Mouse (Mus musculus): ENCODE measurements around the gene Napsa. TPM values are rescaled to one million over a fixed set of nuclear protein-coding genes. Genes with fewer than 3 reads are reported as not detected.

The Napsa gene
- polyA plus RNA-seq, 1 experiment: not detected

DNA sequence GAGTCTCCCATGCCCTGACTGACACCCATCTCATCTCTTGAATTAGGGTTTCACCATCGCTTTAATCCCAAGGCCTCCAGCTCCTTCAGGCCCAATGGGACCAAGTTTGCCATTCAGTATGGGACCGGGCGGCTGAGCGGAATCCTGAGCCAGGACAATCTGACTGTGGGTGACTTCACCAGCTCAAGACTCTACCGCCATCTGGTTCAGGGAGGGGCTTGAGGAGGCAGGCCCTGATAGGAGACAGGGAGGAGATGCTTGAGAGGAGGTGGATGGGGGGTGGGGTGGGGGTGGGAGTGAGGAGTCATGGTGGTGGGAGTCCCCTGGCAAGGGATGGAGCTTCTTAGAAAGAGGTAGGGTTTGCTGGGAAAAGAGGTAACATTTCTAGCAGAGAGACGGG is 9.5 kb downstream of the Napsa start:
- WGBS: 84% methylated on average over 6 of the region's 6 CpGs
- no peak for TF ChIP-seq POLR2A (IDR thresholded peaks at IDR 0.05; ENCODE audit: insufficient read depth, low read depth, low read length)
- TF ChIP-seq CTCF (IDR thresholded peaks at IDR 0.05; ENCODE audit: insufficient read depth, low read depth, low read length): no peak
- H3K4me3 ChIP-seq (ENCODE audit: insufficient read depth, low read depth, low read length): no peak overlapping the region
- H3K4me1 ChIP-seq (ENCODE audit: control insufficient read depth, insufficient read depth, low read length): peaks cover 8% of the 10 kb centered on the region
- no peak overlapping the region for H3K27ac ChIP-seq (ENCODE audit: insufficient read depth, low read depth, low read length)

- Histone ChIP-seq H3K4me3 (ENCODE audit: insufficient read depth, low read depth, low read length) (no peak overlapping the region), H3K4me1 (ENCODE audit: control insufficient read depth, insufficient read depth, low read length) (peaks cover 12% of the 10 kb centered on the region), H3K27ac (ENCODE audit: insufficient read depth, low read depth, low read length) (no peak overlapping the region)
- 77% methylated on average over 5 of the region's 5 CpGs for WGBS
- TF ChIP-seq CTCF (IDR thresholded peaks at IDR 0.05; ENCODE audit: insufficient read depth, low read depth, low read length): no peak
- no peak for TF ChIP-seq POLR2A (IDR thresholded peaks at IDR 0.05; ENCODE audit: insufficient read depth, low read depth, low read length)
Observed at GRCm38 (mm10) chr7:44582709-44583108, 10.5 kb downstream of the Napsa start.

GRCm38 (mm10) chr7:44583146-44583545 is 11.0 kb downstream of the Napsa start:
- no peak overlapping the region for H3K4me3 ChIP-seq (ENCODE audit: insufficient read depth, low read depth, low read length)
- peaks cover 15% of the 10 kb centered on the region for H3K4me1 ChIP-seq (ENCODE audit: control insufficient read depth, insufficient read depth, low read length)
- TF ChIP-seq CTCF (IDR thresholded peaks at IDR 0.05; ENCODE audit: insufficient read depth, low read depth, low read length) (no peak), POLR2A (IDR thresholded peaks at IDR 0.05; ENCODE audit: insufficient read depth, low read depth, low read length) (no peak)
- H3K27ac ChIP-seq (ENCODE audit: insufficient read depth, low read depth, low read length): no peak overlapping the region
- WGBS: 93% methylated on average over 1 of the region's 1 CpGs

GRCm38 (mm10) chr7:44584265-44584804 is 12.2 kb downstream of the Napsa start:
- Histone ChIP-seq H3K27ac (ENCODE audit: insufficient read depth, low read depth, low read length) (no peak overlapping the region), H3K4me3 (ENCODE audit: insufficient read depth, low read depth, low read length) (no peak overlapping the region), H3K4me1 (ENCODE audit: control insufficient read depth, insufficient read depth, low read length) (peaks cover 25% of the 10 kb centered on the region)
- no peak for TF ChIP-seq CTCF (IDR thresholded peaks at IDR 0.05; ENCODE audit: insufficient read depth, low read depth, low read length)
- TF ChIP-seq POLR2A (IDR thresholded peaks at IDR 0.05; ENCODE audit: insufficient read depth, low read depth, low read length): no peak
- WGBS: 87% methylated on average over 4 of the region's 4 CpGs

DNA sequence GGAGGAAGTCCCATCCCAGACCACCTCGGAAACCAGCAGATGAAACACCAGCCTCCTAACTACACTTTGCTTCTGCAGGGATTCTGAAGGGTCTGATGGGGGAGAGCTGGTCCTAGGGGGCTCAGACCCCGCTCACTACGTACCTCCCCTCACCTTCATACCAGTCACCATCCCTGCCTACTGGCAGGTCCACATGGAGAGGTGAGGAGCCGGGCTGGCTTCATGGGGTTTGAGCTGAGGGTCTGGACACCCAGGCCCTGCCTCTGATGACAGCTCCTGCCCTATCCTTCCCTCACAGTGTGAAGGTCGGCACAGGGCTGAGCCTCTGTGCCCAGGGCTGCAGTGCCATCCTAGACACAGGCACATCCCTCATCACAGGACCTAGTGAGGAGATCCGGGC is 12.7 kb downstream of the Napsa start:
- TF ChIP-seq POLR2A (IDR thresholded peaks at IDR 0.05; ENCODE audit: insufficient read depth, low read depth, low read length) (no peak), CTCF (IDR thresholded peaks at IDR 0.05; ENCODE audit: insufficient read depth, low read depth, low read length) (no peak)
- WGBS: 92% methylated on average over 6 of the region's 6 CpGs
- Histone ChIP-seq H3K4me1 (ENCODE audit: control insufficient read depth, insufficient read depth, low read length) (peaks cover 31% of the 10 kb centered on the region), H3K27ac (ENCODE audit: insufficient read depth, low read depth, low read length) (no peak overlapping the region), H3K4me3 (ENCODE audit: insufficient read depth, low read depth, low read length) (no peak overlapping the region)

DNA sequence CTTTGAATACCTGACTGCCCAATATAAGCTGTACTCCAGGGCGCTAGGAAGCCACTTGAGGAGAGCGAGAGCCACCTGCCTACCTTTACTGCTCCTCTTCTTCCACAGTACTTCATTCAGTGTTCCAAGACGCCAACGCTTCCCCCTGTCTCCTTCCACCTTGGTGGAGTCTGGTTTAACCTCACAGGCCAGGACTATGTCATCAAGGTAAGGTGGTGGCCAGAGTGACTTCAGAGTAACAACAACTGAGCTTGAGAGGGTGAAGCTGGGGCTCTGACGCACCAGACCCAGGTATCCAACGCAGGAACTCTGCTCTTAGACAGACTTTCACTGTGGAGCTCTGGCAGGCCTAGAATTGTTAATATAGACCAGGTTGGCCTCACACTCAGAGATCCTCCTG is 13.4 kb downstream of the Napsa start:
- H3K27ac ChIP-seq (ENCODE audit: insufficient read depth, low read depth, low read length): no peak overlapping the region
- no peak for TF ChIP-seq CTCF (IDR thresholded peaks at IDR 0.05; ENCODE audit: insufficient read depth, low read depth, low read length)
- no peak for TF ChIP-seq POLR2A (IDR thresholded peaks at IDR 0.05; ENCODE audit: insufficient read depth, low read depth, low read length)
- H3K4me3 ChIP-seq (ENCODE audit: insufficient read depth, low read depth, low read length): no peak overlapping the region
- H3K4me1 ChIP-seq (ENCODE audit: control insufficient read depth, insufficient read depth, low read length): peaks cover 33% of the 10 kb centered on the region
- WGBS: 97% methylated on average over 6 of the region's 6 CpGs

DNA sequence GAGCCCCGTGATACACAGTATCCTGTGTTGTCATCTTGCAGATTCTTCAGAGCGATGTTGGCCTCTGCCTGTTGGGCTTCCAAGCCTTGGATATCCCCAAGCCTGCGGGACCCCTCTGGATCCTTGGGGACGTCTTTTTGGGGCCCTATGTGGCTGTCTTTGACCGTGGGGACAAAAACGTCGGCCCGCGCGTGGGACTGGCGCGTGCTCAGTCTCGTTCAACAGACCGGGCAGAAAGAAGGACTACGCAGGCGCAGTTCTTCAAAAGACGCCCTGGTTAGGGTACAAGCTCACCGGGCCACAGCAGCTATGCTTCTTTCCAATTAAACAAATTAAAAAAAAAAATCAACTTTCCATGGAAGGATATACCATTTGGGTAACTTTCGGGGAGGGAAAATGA is 14.3 kb downstream of the Napsa start:
- H3K4me3 ChIP-seq (ENCODE audit: insufficient read depth, low read depth, low read length): peak overlapping the region; percentile 90
- H3K27ac ChIP-seq (ENCODE audit: insufficient read depth, low read depth, low read length): peak overlapping the region; percentile 96
- WGBS: 6% methylated on average over 19 of the region's 19 CpGs
- peaks cover 33% of the 10 kb centered on the region for H3K4me1 ChIP-seq (ENCODE audit: control insufficient read depth, insufficient read depth, low read length)
- TF ChIP-seq POLR2A (IDR thresholded peaks at IDR 0.05; ENCODE audit: insufficient read depth, low read depth, low read length) (no peak; the same call in none of the 2 replicates), CTCF (IDR thresholded peaks at IDR 0.05; ENCODE audit: insufficient read depth, low read depth, low read length) (no peak)

- H3K4me3 ChIP-seq (ENCODE audit: insufficient read depth, low read depth, low read length): peak overlapping the region; percentile 90
- H3K27ac ChIP-seq (ENCODE audit: insufficient read depth, low read depth, low read length): peak overlapping the region; percentile 96
- peaks cover 36% of the 10 kb centered on the region for H3K4me1 ChIP-seq (ENCODE audit: control insufficient read depth, insufficient read depth, low read length)
- TF ChIP-seq POLR2A (IDR thresholded peaks at IDR 0.05; ENCODE audit: insufficient read depth, low read depth, low read length): no peak
- TF ChIP-seq CTCF (IDR thresholded peaks at IDR 0.05; ENCODE audit: insufficient read depth, low read depth, low read length): no peak
- WGBS: 1% methylated on average over 18 of the region's 18 CpGs
Observed at GRCm38 (mm10) chr7:44586930-44587329, 14.8 kb downstream of the Napsa start.

- 26% methylated on average over 6 of the region's 6 CpGs for WGBS
Observed at GRCm38 (mm10) chr7:44587676-44588075, 15.5 kb downstream of the Napsa start.

More at GRCm38 (mm10) chr7:44587676-44588075, 15.5 kb downstream of the Napsa start:
- H3K4me3 ChIP-seq (ENCODE audit: insufficient read depth, low read depth, low read length): peak overlapping the region; percentile 90
- H3K27ac ChIP-seq (ENCODE audit: insufficient read depth, low read depth, low read length): no peak overlapping the region
- H3K4me1 ChIP-seq (ENCODE audit: control insufficient read depth, insufficient read depth, low read length): peaks cover 42% of the 10 kb centered on the region
- TF ChIP-seq CTCF (IDR thresholded peaks at IDR 0.05; ENCODE audit: insufficient read depth, low read depth, low read length) (no peak), POLR2A (IDR thresholded peaks at IDR 0.05; ENCODE audit: insufficient read depth, low read depth, low read length) (no peak)
